Mouse (Mus musculus) gastrocnemius, adult 18-20 months (tissue): ENCODE results near the gene Tmem200b. TPM values are rescaled to one million over a fixed set of nuclear protein-coding genes. Genes with fewer than 3 reads are reported as not detected.

ENCODE experiments used
- DNase-seq: peaks from one replicate; pipeline ENCODE4 v3.0.0; 2021; ENCODE audit warnings: low spot score
- long read RNA-seq, 2 experiments: library from polyadenylated mRNA; stranded (forward); transcript quantifications; one replicate each; pipeline ENCODE4 v2.0.0; 2021
- total RNA-seq, 2 experiments: library from RNA; stranded (reverse); gene quantifications; 2 replicates each; pipeline ENCODE4 v1.2.3; 2021

The Tmem200b gene
- total RNA-seq, result 1 to 10 TPM; 1.3 to 3.2 TPM
- long read RNA-seq, experiment 1, partial matches to known transcripts, result 0 of 9 reads
- long read RNA-seq, experiment 1, other reads (novel, unspliced or antisense), result 8 of 9 reads
- long read RNA-seq, experiment 2, partial matches to known transcripts, result 0 of 9 reads
- long read RNA-seq, experiment 2, other reads (novel, unspliced or antisense), result 8 of 9 reads

GRCm38 (mm10) chr4:131921461-131922346 is at the start of gene Tmem200b:
Tmem200b (plus strand) TSS chr4:131921771.
- no peak for DNase-seq

GRCm38 (mm10) chr4:131872672-131873292 is 48.8 kb upstream of the Tmem200b start:
- DNase-seq, result peak; percentile 21

GRCm38 (mm10) chr4:131873293-131874168 is 48.0 kb upstream of the Tmem200b start, which contains the start of gene Srsf4:
Srsf4 (plus strand) TSS chr4:131873617.
- DNase-seq, result peak; percentile 91

GRCm38 (mm10) chr4:131874169-131874536 is 47.4 kb upstream of the Tmem200b start:
- DNase-seq, result no peak

- DNase-seq, result no peak
These were observed 47.0 kb upstream of the Tmem200b start for GRCm38 (mm10) chr4:131874567-131874966.

GRCm38 (mm10) chr4:131875242-131875641 is 46.3 kb upstream of the Tmem200b start:
- DNase-seq, result no peak

- DNase-seq, result no peak
These were observed 44.7 kb upstream of the Tmem200b start for GRCm38 (mm10) chr4:131876836-131877235.

GRCm38 (mm10) chr4:131879692-131880091 is 41.9 kb upstream of the Tmem200b start:
- no peak for DNase-seq

- DNase-seq, result no peak
These were observed 40.3 kb upstream of the Tmem200b start for GRCm38 (mm10) chr4:131881306-131881705.

- DNase-seq, result peak; percentile 48
These were observed 38.0 kb upstream of the Tmem200b start for GRCm38 (mm10) chr4:131883571-131883970.

- no peak for DNase-seq
These were observed 36.2 kb upstream of the Tmem200b start for GRCm38 (mm10) chr4:131885376-131885775.

- no peak for DNase-seq
These were observed 33.0 kb upstream of the Tmem200b start for GRCm38 (mm10) chr4:131888564-131888963.

GRCm38 (mm10) chr4:131890692-131891091 is 30.9 kb upstream of the Tmem200b start:
- no peak for DNase-seq

- DNase-seq, result no peak
These were observed 24.5 kb upstream of the Tmem200b start for GRCm38 (mm10) chr4:131897109-131897508.

- DNase-seq, result no peak
These were observed 23.8 kb upstream of the Tmem200b start for GRCm38 (mm10) chr4:131897787-131898186.

- peak; percentile 68 for DNase-seq
These were observed 22.9 kb upstream of the Tmem200b start for GRCm38 (mm10) chr4:131898503-131899179.

GRCm38 (mm10) chr4:131899180-131899554 is 22.4 kb upstream of the Tmem200b start:
- DNase-seq, result no peak

GRCm38 (mm10) chr4:131901090-131901489 is 20.5 kb upstream of the Tmem200b start:
- no peak for DNase-seq

- DNase-seq, result no peak
These were observed 17.1 kb upstream of the Tmem200b start for GRCm38 (mm10) chr4:131904478-131904877.

GRCm38 (mm10) chr4:131906423-131906822 is 15.1 kb upstream of the Tmem200b start:
- no peak for DNase-seq

- no peak for DNase-seq
These were observed 13.7 kb upstream of the Tmem200b start for GRCm38 (mm10) chr4:131907912-131908311.
